In genomic region chr2:57237920-57238613, GRCm38 (mm10) we compare ENCODE assay signal across 8 mouse cellular contexts. TPM values are rescaled to one million over a fixed set of nuclear protein-coding genes. Genes with fewer than 3 reads are reported as not detected.
A peak's percentile ranks its signal among the peaks of the same experiment; 100 is the strongest.
DNase-seq lines count a peak whose midpoint lies in the region; ATAC-seq lines count a peak whose summit lies in the region.

No protein-coding gene starts in this region.

- DNase-seq in T-cell, adult 2 months (ENCODE audit: low spot score): peak; percentile 81
- peak; percentile 76 to 85 for DNase-seq in cerebellum, postnatal 36 days
- DNase-seq in gastrocnemius, adult 18-20 months (ENCODE audit: low spot score): peak; percentile 91
- peak; percentile 54 for DNase-seq in left cerebral cortex, adult 11 months (ENCODE audit: low spot score)
- DNase-seq in lung, postnatal 36 days: peak; percentile 93
- peak; percentile 88 for DNase-seq in retina, postnatal 1 day
- peak; percentile 87 for DNase-seq in thymus, postnatal 4 days

- peaks cover 5% of the 10 kb centered on the region for H3K4me1 ChIP-seq in hindbrain, embryonic 16.5 days (ENCODE audit: control insufficient read depth, insufficient read depth, low read depth, low read length)

- H3K4me3 ChIP-seq in hindbrain, embryonic 16.5 days (ENCODE audit: low read length): peak overlapping the region; percentile 88

- H3K9ac ChIP-seq in hindbrain, embryonic 16.5 days (ENCODE audit: low read depth, low read length): peak overlapping the region; percentile 93

- H3K27me3 ChIP-seq in hindbrain, embryonic 16.5 days (replicated peaks; ENCODE audit: control insufficient read depth, insufficient read depth, low read length): no peaks in the 10 kb centered on the region

- H3K27ac ChIP-seq in hindbrain, embryonic 16.5 days (ENCODE audit: low read depth, low read length): peak overlapping the region; percentile 16; the same call in 1 of the 2 replicates

- H3K4me2 ChIP-seq in hindbrain, embryonic 16.5 days (ENCODE audit: low read length): peak overlapping the region; percentile 97

- no peaks in the 10 kb centered on the region for H3K36me3 ChIP-seq in hindbrain, embryonic 16.5 days (ENCODE audit: control insufficient read depth, insufficient read depth, low read length)

- ATAC-seq in hindbrain, embryonic 16.5 days: peak; percentile 86

- 0% methylated on average over 61 of the region's 69 CpGs for WGBS in hindbrain, embryonic 16.5 days

- H3K9me3 ChIP-seq in hindbrain, embryonic 16.5 days (ENCODE audit: control insufficient read depth, low read length): no peaks in the 10 kb centered on the region

RNA-seq across cellular contexts. Expression of gene Gpd2, which starts 0.6 kb away (rescaled TPM):
- total RNA-seq in gastrocnemius, adult 18-20 months (2021): 100 to 1,000 TPM; 151 to 203 TPM
- 31.4 and 31.6 TPM in 2 replicates for polyA plus RNA-seq in hindbrain, embryonic 16.5 days (2015; fragmentation: Nextera tagmentation; extraction: Ambion mirVana)

Comparison
In these comparisons a context has a peak if more than half of its experiments do, and no peak if none do; other contexts are left out.
1. Peak in every context shown above with its lines: DNase-seq, ATAC-seq, H3K4me3 ChIP-seq and H3K27ac ChIP-seq.